Mouse (Mus musculus) limb, embryonic 14.5 days (tissue): ENCODE results near the gene Nmnat2. TPM values are rescaled to one million over a fixed set of nuclear protein-coding genes. Genes with fewer than 3 reads are reported as not detected.
A peak's percentile ranks its signal among the peaks of the same experiment; 100 is the strongest.

ENCODE experiments used
- ATAC-seq: fragments of 200-750 bp; cut with Nextera tagmentation; 2 replicates; pipeline ENCODE4 v1.8.0; 2017; ENCODE audit warnings: low read depth, moderate number of reproducible peaks, moderate TSS enrichment; ENCODE audit not compliant: low FRiP score
- DNase-seq: peaks from one replicate; pipeline ENCODE4 v3.0.0-alpha.2; 2015; ENCODE audit warnings: low spot score
- H3K27ac ChIP-seq: fragments of 300-500 bp; sonication (generic); replicated peaks from 2 replicates; pipeline ENCODE4 v1.5.1; 2014; ENCODE audit warnings: low read depth, mild to moderate bottlenecking, low read length, moderate library complexity, mixed read lengths
- H3K27me3 ChIP-seq: fragments of 300-500 bp; sonication (generic); 2 replicates; pipeline ENCODE4 v1.6.1; 2014; ENCODE audit warnings: low read length, mixed read lengths; ENCODE audit not compliant: control insufficient read depth, insufficient read depth
- H3K36me3 ChIP-seq: fragments of 300-500 bp; sonication (generic); 2 replicates; pipeline ENCODE4 v1.6.1; 2014; ENCODE audit warnings: mild to moderate bottlenecking, low read length, moderate library complexity, mixed read lengths; ENCODE audit not compliant: control insufficient read depth, insufficient read depth
- H3K4me1 ChIP-seq: fragments of 300-500 bp; sonication (generic); 2 replicates; pipeline ENCODE4 v1.6.1; 2014; ENCODE audit warnings: antibody characterized with exemption, low read length, mixed read lengths; ENCODE audit not compliant: control insufficient read depth, insufficient read depth
- H3K4me2 ChIP-seq: fragments of 300-500 bp; sonication (generic); replicated peaks from 2 replicates; pipeline ENCODE4 v1.6.1; 2014; ENCODE audit warnings: low read depth, mild to moderate bottlenecking, low read length, moderate library complexity; ENCODE audit not compliant: severe bottlenecking
- H3K4me3 ChIP-seq: fragments of 300-500 bp; sonication (generic); replicated peaks from 2 replicates; pipeline ENCODE4 v1.5.1; 2014; ENCODE audit warnings: low read length
- H3K9ac ChIP-seq: fragments of 300-500 bp; sonication (generic); 2 replicates; pipeline ENCODE4 v1.6.1; 2014; ENCODE audit warnings: mild to moderate bottlenecking, low read depth, low read length, moderate library complexity; ENCODE audit not compliant: severe bottlenecking
- H3K9me3 ChIP-seq: fragments of 300-500 bp; sonication (generic); 2 replicates; pipeline ENCODE4 v1.6.1; 2016; ENCODE audit warnings: low read length; ENCODE audit not compliant: control insufficient read depth
- POLR2A ChIP-seq: fragments of 200-500 bp; IDR thresholded peaks from 2 replicates; pipeline ENCODE4 v1.8.0; 2012; ENCODE audit warnings: inconsistent platforms, mild to moderate bottlenecking, moderate library complexity, borderline replicate concordance; ENCODE audit not compliant: insufficient read depth, insufficient read length; ENCODE audit errors: extremely low read depth
- WGBS: fragments of 180-500 bp; shearing (Covaris S2); extraction: QIAGEN DNeasy Blood & Tissue Kit; methylation state at CpG from one replicate; pipeline ENCODE4 v1.1.7; 2014; 5-methylcytosine and 5-hydroxymethylcytosine counted together
- polyA plus RNA-seq, 2 experiments: library from polyadenylated mRNA; depleted of rRNA in 1 of 2; stranded (reverse) in 1 of 2; unstranded in 1 of 2; fragments of >200 nt; fragmentation: Nextera tagmentation in 1 of 2; extraction: Ambion mirVana in 1 of 2; gene quantifications; 2 replicates each; pipeline versions ENCODE4 v1.2.1 to v1.2.3; 2012 to 2014

Gene Nmnat2
- polyA plus RNA-seq, 2 experiments, result 1.6 to 2.0 TPM

DNA sequence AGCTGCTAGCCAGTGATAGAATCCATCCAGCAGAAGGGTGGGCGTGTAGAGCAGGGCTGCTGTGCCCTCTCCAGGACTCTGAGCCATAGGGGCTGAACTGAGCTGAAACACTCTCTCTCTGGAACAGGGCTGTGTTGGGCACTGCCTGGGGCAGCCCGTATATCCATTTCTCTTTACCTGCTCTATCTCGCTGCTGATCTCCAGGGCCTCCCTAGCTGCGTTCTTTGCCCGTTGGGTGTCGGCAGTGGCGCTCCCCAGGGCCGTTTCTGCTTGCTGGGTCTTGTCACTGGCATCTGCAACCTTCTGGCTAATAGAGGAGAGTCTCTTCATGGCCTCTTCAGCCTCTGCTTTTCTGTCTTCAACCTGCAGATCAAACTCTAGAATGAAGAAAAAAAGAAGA lies 174.0 kb downstream of the Nmnat2 start:
- Histone ChIP-seq H3K9ac (no peak overlapping the region), H3K4me3 (no peak overlapping the region), H3K27me3 (no peaks in the 10 kb centered on the region), H3K36me3 (no peaks in the 10 kb centered on the region), H3K9me3 (no peaks in the 10 kb centered on the region), H3K4me1 (0 out of 2 replicates have a peak, but pooled peaks cover 6% of the 10 kb centered on the region), H3K4me2 (no peak overlapping the region), H3K27ac (no peak overlapping the region)
- 66% methylated on average over 8 of the region's 8 CpGs for WGBS
- ATAC-seq, result no peak
- DNase-seq, result no peak
- TF ChIP-seq POLR2A, result no peak

DNA sequence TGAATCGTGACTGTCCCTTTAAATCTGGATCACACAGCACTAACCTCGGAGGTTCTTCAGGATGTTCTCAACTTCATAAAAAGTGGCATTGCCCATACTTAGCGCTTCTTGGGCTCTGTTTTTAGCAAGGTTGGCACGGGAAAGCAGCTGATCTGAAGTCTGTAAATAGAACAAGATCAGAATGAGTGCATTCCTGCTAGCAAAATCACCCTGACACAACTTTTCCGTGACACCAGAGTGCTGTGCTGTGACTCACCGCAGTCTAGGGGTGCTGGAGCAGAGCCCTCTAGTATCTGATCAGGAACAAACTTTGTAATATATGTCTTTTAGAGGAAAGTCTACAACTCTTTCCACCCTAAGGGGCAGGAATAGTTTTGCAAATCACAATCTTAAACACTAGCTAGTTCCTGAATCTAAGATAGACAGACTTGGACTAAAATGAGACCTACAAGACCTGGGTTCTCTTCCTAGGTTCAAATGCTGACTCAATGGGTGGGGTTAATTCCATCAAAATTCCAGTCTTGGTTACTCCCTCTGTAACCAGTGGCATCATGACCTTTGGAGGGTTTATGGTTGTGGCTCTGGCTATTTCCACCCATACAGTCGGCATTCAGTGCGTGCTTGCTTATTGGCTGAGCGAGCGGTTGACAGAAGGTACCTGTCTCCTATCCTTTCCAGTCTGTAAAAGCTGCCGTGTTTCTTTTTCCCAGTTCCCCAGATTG lies 175.4 kb downstream of the Nmnat2 start:
- H3K9me3 ChIP-seq, result no peaks in the 10 kb centered on the region
- DNase-seq (no peak), ATAC-seq (no peak)
- 0 out of 2 replicates have a peak, but pooled peaks cover 10% of the 10 kb centered on the region for H3K4me1 ChIP-seq
- H3K27me3 ChIP-seq, result no peaks in the 10 kb centered on the region
- no peak for TF ChIP-seq POLR2A
- H3K4me2 ChIP-seq, result no peak overlapping the region
- H3K9ac ChIP-seq, result no peak overlapping the region
- WGBS, result 80% methylated on average over 11 of the region's 11 CpGs
- H3K36me3 ChIP-seq, result no peaks in the 10 kb centered on the region
- no peak overlapping the region for H3K4me3 ChIP-seq
- H3K27ac ChIP-seq, result no peak overlapping the region

DNA sequence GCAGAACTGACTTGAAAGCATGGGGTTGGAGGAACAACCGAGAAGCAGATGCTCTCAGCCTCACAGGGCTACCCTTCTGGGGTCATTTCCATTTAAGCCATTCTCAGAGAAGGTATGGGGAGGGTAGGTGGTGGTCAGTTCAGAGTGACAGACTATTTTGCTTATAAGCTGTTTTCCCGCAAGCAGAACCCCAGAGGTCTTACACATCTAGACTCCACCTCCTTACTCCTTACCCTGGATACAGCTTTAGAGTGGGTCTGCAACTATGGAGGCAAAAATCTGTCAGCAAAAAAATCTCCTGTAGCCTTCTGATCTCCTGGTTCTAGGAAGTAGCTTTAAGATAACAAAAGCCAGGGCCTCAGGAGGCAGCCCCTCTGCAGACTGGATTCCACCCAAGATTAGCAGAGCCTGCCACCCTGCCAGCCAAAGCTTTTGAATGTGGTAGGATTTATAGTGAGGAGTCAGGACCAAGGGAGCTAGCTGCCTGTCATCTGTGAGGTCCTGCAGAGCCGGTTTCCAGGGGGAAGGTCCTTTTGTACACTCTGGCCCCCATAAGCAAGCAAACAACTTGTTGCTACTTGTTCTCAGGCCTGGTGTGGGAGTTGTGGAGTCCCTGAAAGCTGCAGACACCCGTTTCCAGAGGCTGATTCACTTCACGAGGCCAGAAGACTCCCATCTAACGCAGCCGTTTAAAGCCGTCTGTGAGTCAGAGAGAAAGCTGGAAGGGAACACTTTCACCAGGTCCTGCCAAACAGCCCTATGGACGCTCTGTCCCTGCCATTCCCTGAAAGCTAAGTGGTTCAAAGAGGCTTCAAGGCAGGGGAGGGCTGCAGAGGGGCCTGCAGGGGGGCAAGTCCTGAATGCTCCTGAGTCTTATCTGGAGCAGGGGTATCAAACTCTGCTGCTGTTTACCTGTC lies 179.3 kb downstream of the Nmnat2 start:
- 10% methylated on average over 9 of the region's 9 CpGs for WGBS
- no peak overlapping the region for H3K9ac ChIP-seq
- H3K4me3 ChIP-seq, result no peak overlapping the region
- no peaks in the 10 kb centered on the region for H3K9me3 ChIP-seq
- no peak for TF ChIP-seq POLR2A
- H3K36me3 ChIP-seq, result no peaks in the 10 kb centered on the region
- H3K4me2 ChIP-seq, result no peak overlapping the region
- DNase-seq (peak; percentile 25), ATAC-seq (peak; percentile 23; the same call in 1 of the 2 replicates)
- peak overlapping the region; percentile 61 for H3K27ac ChIP-seq
- no peaks in the 10 kb centered on the region for H3K27me3 ChIP-seq
- 0 out of 2 replicates have a peak, but pooled peaks cover 10% of the 10 kb centered on the region for H3K4me1 ChIP-seq

DNA sequence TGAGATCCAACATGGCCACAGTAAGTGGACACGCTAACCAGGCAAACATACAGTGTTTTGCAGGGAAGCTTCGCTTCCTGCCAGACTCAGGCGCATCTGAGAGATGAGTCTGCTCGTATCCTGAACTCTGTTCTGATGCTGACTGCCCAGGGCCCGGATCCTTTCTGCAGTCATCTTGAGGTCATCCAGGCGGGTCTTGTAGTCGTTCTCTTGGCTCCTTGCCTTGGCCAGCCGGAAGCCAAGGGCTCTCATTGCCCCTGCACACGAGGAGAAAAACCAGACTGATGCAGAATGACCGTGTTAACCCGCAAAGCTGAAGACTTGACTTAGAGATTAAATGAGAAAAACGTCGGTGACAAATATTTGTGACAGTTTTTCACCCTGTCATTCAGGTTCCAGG lies 181.9 kb downstream of the Nmnat2 start:
- no peak overlapping the region for H3K27ac ChIP-seq
- WGBS, result 70% methylated on average over 13 of the region's 13 CpGs
- no peak overlapping the region for H3K4me2 ChIP-seq
- TF ChIP-seq POLR2A, result no peak
- H3K4me3 ChIP-seq, result no peak overlapping the region
- H3K27me3 ChIP-seq, result no peaks in the 10 kb centered on the region
- ATAC-seq (no peak), DNase-seq (no peak)
- H3K36me3 ChIP-seq, result no peaks in the 10 kb centered on the region
- H3K4me1 ChIP-seq, result 0 out of 2 replicates have a peak, but pooled peaks cover 10% of the 10 kb centered on the region
- H3K9ac ChIP-seq, result no peak overlapping the region
- H3K9me3 ChIP-seq, result no peaks in the 10 kb centered on the region

DNA sequence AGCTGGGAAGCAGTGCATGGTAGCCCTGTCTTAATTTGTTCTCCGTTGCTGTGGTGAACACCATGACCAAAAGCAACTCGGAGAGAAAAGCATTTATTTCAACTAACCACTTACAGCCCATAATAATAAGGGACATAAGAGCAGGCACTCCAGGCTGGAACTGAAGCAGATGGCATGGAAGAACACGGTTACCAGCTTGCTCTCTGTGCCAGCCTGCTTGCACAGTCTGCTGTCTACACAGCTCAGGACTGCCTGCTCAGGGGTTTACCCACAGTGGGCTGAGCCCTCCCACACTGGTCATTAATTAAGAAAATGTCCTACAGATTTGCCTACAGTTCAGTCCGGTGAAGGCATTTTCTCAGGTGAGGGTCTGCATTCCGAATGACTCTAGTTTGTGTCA lies 183.7 kb downstream of the Nmnat2 start:
- Histone ChIP-seq H3K4me3 (no peak overlapping the region), H3K4me1 (0 out of 2 replicates have a peak, but pooled peaks cover 5% of the 10 kb centered on the region), H3K4me2 (no peak overlapping the region), H3K27me3 (no peaks in the 10 kb centered on the region), H3K9me3 (no peaks in the 10 kb centered on the region), H3K36me3 (no peaks in the 10 kb centered on the region), H3K9ac (no peak overlapping the region), H3K27ac (no peak overlapping the region)
- DNase-seq (no peak), ATAC-seq (no peak)
- 63% methylated on average over 5 of the region's 5 CpGs for WGBS
- TF ChIP-seq POLR2A, result no peak
